Comparison of ENCODE assay signal across 8 mouse cellular contexts in genomic region chr17:9227872-9228575, GRCm38 (mm10).
DNase-seq lines count a peak whose midpoint lies in the region; ATAC-seq and TF ChIP-seq lines count a peak whose summit lies in the region.

No protein-coding gene starts in this region.

- H3K4me1 ChIP-seq in kidney, postnatal 0 days (replicated peaks; ENCODE audit: insufficient read depth, low read length), result no peaks in the 10 kb centered on the region
- 0 out of 2 replicates have a peak, but pooled peaks cover 3% of the 10 kb centered on the region for H3K4me1 ChIP-seq in kidney, embryonic 15.5 days

- DNase-seq in kidney, postnatal 0 days (ENCODE audit: low spot score), result peak; percentile 12
- peak; percentile 81 for DNase-seq in brain, adult 2 months (ENCODE audit: low read depth, low spot score)
- DNase-seq in frontal cortex, postnatal 25 days (ENCODE audit: low spot score in 2 of 2), result peak; percentile 11 to 12
- DNase-seq in left cerebral cortex, postnatal 25 days (ENCODE audit: low spot score in 2 of 2), result peak; percentile 30 to 77
- DNase-seq in adrenal gland, adult 8-10 months, result no peak
- no peak for DNase-seq in kidney, postnatal 36 days
- DNase-seq in adrenal gland, adult 18-20 months (ENCODE audit: low spot score in 2 of 2), result no peak

- H3K9me3 ChIP-seq in kidney, postnatal 0 days (replicated peaks; ENCODE audit: low read length), result no peaks in the 10 kb centered on the region
- H3K9me3 ChIP-seq in kidney, embryonic 15.5 days (replicated peaks), result no peaks in the 10 kb centered on the region

- H3K4me3 ChIP-seq in kidney, postnatal 0 days (replicated peaks; ENCODE audit: low read depth, low read length), result no peak overlapping the region
- H3K4me3 ChIP-seq in kidney, embryonic 15.5 days (replicated peaks), result no peak overlapping the region

- no peaks in the 10 kb centered on the region for H3K36me3 ChIP-seq in kidney, postnatal 0 days (ENCODE audit: insufficient read depth, low read length)
- H3K36me3 ChIP-seq in kidney, embryonic 15.5 days, result no peaks in the 10 kb centered on the region

- no peak for ATAC-seq in kidney, postnatal 0 days (replicated peaks; ENCODE audit: low FRiP score, low read depth)
- ATAC-seq in kidney, embryonic 15.5 days (replicated peaks; ENCODE audit: low FRiP score), result no peak

- TF ChIP-seq CTCF in kidney, postnatal 0 days (IDR thresholded peaks at IDR 0.05; ENCODE audit: low read depth), result no peak

- WGBS in kidney, postnatal 0 days, result 56% methylated on average over 10 of the region's 10 CpGs
- WGBS in kidney, embryonic 15.5 days, result 62% methylated on average over 10 of the region's 10 CpGs

- H3K4me2 ChIP-seq in kidney, postnatal 0 days (ENCODE audit: low read length), result no peak overlapping the region
- H3K4me2 ChIP-seq in kidney, embryonic 15.5 days, result no peak overlapping the region

- no peaks in the 10 kb centered on the region for H3K27me3 ChIP-seq in kidney, postnatal 0 days (ENCODE audit: insufficient read depth, low read length)
- H3K27me3 ChIP-seq in kidney, embryonic 15.5 days, result no peaks in the 10 kb centered on the region

- no peak overlapping the region for H3K27ac ChIP-seq in kidney, postnatal 0 days
- H3K27ac ChIP-seq in kidney, embryonic 15.5 days, result no peak overlapping the region

- H3K9ac ChIP-seq in kidney, postnatal 0 days (ENCODE audit: low read depth, low read length), result no peak overlapping the region
- no peak overlapping the region for H3K9ac ChIP-seq in kidney, embryonic 15.5 days

- intact Hi-C loops in left cerebral cortex, postnatal 25 days (cut with DNase I), result no loop called here

Comparison
In these comparisons a context has a peak if more than half of its experiments do, and no peak if none do; other contexts are left out.
1. DNase-seq: peak in kidney, postnatal 0 days (single experiment), brain, adult 2 months (single experiment), frontal cortex, postnatal 25 days (2 of 2) and left cerebral cortex, postnatal 25 days (2 of 2); none in adrenal gland, adult 8-10 months (single experiment), kidney, postnatal 36 days (0 of 2) and adrenal gland, adult 18-20 months (0 of 2).